Comparison of ENCODE assay signal across 16 mouse cellular contexts in the genomic region with DNA sequence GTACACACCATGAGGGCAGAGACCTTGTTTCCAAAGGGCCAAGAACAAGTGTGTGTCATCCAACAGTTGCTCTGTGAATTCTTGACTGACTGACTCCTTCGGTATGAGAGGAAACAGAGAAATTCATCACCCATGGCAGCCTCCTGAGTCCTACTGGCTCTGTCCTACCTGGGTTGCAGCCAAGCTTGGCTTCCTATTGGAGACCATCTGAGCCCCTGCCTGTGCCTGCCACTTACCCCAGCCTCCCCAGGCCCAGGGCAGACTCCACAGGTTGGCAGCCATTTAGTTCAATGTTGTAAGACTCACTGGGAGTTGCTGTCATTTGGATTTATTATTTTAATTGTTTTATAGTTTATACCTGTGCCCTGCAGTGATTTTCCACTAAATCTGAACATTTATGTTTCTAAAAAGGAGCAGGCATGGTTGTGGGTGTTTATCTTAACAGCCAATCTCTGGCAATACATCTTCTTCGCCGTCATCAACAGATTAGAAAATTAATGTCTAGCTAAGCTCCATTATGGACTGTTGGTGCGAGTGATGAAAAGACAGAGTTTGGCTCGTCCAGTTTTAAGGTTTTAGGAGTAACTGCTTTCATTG.
DNase-seq lines count a peak whose midpoint lies in the region; ATAC-seq and TF ChIP-seq lines count a peak whose summit lies in the region.
"Had no signal": no experiment of that assay in that cellular context is flagged by ENCODE, and none has a peak within 500 bp of the region (broad histone marks: within the 10 kb centered on the region; RNA-seq: fewer than 3 reads in every experiment).

No protein-coding gene starts in this region.

- no peak overlapping the region for H3K9ac ChIP-seq in neural tube, embryonic 14.5 days (replicated peaks; ENCODE audit: low read depth, low read length)
- no peak overlapping the region for H3K9ac ChIP-seq in neural tube, embryonic 15.5 days (replicated peaks)
- H3K9ac ChIP-seq in forebrain, postnatal 0 days: no peak overlapping the region
- H3K9ac ChIP-seq: forebrain, embryonic 15.5 days; hindbrain, embryonic 12.5 days; liver, embryonic 13.5 days; lung, embryonic 15.5 days; midbrain, embryonic 13.5 days had no signal

- ATAC-seq in neural tube, embryonic 14.5 days (ENCODE audit: low read depth): 0 out of 2 replicates have a peak, but pooled peaks have one; percentile 21
- ATAC-seq in neural tube, embryonic 15.5 days (ENCODE audit: low FRiP score): no peak; the same call in 1 of the 2 replicates
- ATAC-seq in forebrain, postnatal 0 days: no peak
- ATAC-seq: forebrain, embryonic 15.5 days; midbrain, embryonic 13.5 days had no signal

- intact Hi-C loops in heart, postnatal 25 days (cut with DNase I): no loop called here

- WGBS in neural tube, embryonic 14.5 days: 76% methylated on average over 5 of the region's 5 CpGs
- WGBS in neural tube, embryonic 15.5 days: 70% methylated on average over 5 of the region's 5 CpGs
- 85% methylated on average over 5 of the region's 5 CpGs for WGBS in forebrain, postnatal 0 days

- H3K9me3 ChIP-seq in neural tube, embryonic 14.5 days (ENCODE audit: control insufficient read depth, low read length): no peaks in the 10 kb centered on the region
- no peaks in the 10 kb centered on the region for H3K9me3 ChIP-seq in neural tube, embryonic 15.5 days (replicated peaks)
- H3K9me3 ChIP-seq in forebrain, postnatal 0 days (ENCODE audit: low read length): no peaks in the 10 kb centered on the region
- H3K9me3 ChIP-seq: embryonic facial prominence, embryonic 10.5 days; forebrain, embryonic 15.5 days; hindbrain, embryonic 12.5 days; limb, embryonic 10.5 days; liver, embryonic 13.5 days; lung, embryonic 15.5 days; midbrain, embryonic 13.5 days had no signal

- H3K4me3 ChIP-seq in neural tube, embryonic 14.5 days (ENCODE audit: low read depth, low read length): no peak overlapping the region
- no peak overlapping the region for H3K4me3 ChIP-seq in neural tube, embryonic 15.5 days (replicated peaks)
- H3K4me3 ChIP-seq in forebrain, postnatal 0 days (ENCODE audit: low read depth, low read length): no peak overlapping the region
- H3K4me3 ChIP-seq: embryonic facial prominence, embryonic 10.5 days; forebrain, embryonic 15.5 days; hindbrain, embryonic 12.5 days; limb, embryonic 10.5 days; liver, embryonic 13.5 days; lung, embryonic 15.5 days; midbrain, embryonic 13.5 days had no signal

- H3K36me3 ChIP-seq in neural tube, embryonic 14.5 days (ENCODE audit: control insufficient read depth, insufficient read depth, low read length): no peaks in the 10 kb centered on the region
- H3K36me3 ChIP-seq in neural tube, embryonic 15.5 days: no peaks in the 10 kb centered on the region
- H3K36me3 ChIP-seq in forebrain, postnatal 0 days (ENCODE audit: insufficient read depth): no peaks in the 10 kb centered on the region
- H3K36me3 ChIP-seq: embryonic facial prominence, embryonic 10.5 days; forebrain, embryonic 15.5 days; hindbrain, embryonic 12.5 days; limb, embryonic 10.5 days; liver, embryonic 13.5 days; lung, embryonic 15.5 days; midbrain, embryonic 13.5 days had no signal

- no peaks in the 10 kb centered on the region for H3K27me3 ChIP-seq in neural tube, embryonic 14.5 days (ENCODE audit: control insufficient read depth, insufficient read depth, low read length)
- H3K27me3 ChIP-seq in neural tube, embryonic 15.5 days (replicated peaks): no peaks in the 10 kb centered on the region
- H3K27me3 ChIP-seq in forebrain, postnatal 0 days (ENCODE audit: insufficient read depth, low read length): no peaks in the 10 kb centered on the region
- H3K27me3 ChIP-seq: forebrain, embryonic 15.5 days; hindbrain, embryonic 12.5 days; liver, embryonic 13.5 days; lung, embryonic 15.5 days; midbrain, embryonic 13.5 days had no signal

- no peak for TF ChIP-seq CTCF in forebrain, postnatal 0 days (IDR thresholded peaks at IDR 0.05; ENCODE audit: low read depth)

- H3K4me1 ChIP-seq in neural tube, embryonic 14.5 days (ENCODE audit: control insufficient read depth, insufficient read depth, low read length): no peaks in the 10 kb centered on the region
- no peaks in the 10 kb centered on the region for H3K4me1 ChIP-seq in neural tube, embryonic 15.5 days
- H3K4me1 ChIP-seq in forebrain, postnatal 0 days (ENCODE audit: insufficient read depth): no peaks in the 10 kb centered on the region
- H3K4me1 ChIP-seq: forebrain, embryonic 15.5 days; hindbrain, embryonic 12.5 days; liver, embryonic 13.5 days; lung, embryonic 15.5 days had no signal

- no peak overlapping the region for H3K27ac ChIP-seq in neural tube, embryonic 14.5 days (ENCODE audit: low read depth, low read length)
- H3K27ac ChIP-seq in neural tube, embryonic 15.5 days (replicated peaks): no peak overlapping the region
- H3K27ac ChIP-seq in forebrain, postnatal 0 days (ENCODE audit: low read depth, low read length): no peak overlapping the region
- H3K27ac ChIP-seq: embryonic facial prominence, embryonic 10.5 days; forebrain, embryonic 15.5 days; hindbrain, embryonic 12.5 days; limb, embryonic 10.5 days; liver, embryonic 13.5 days; lung, embryonic 15.5 days; midbrain, embryonic 13.5 days had no signal

- H3K4me2 ChIP-seq in neural tube, embryonic 14.5 days (ENCODE audit: low read depth, low read length): no peak overlapping the region
- no peak overlapping the region for H3K4me2 ChIP-seq in neural tube, embryonic 15.5 days
- H3K4me2 ChIP-seq in forebrain, postnatal 0 days (ENCODE audit: low read depth): no peak overlapping the region
- H3K4me2 ChIP-seq: forebrain, embryonic 15.5 days; hindbrain, embryonic 12.5 days; liver, embryonic 13.5 days; lung, embryonic 15.5 days; midbrain, embryonic 13.5 days had no signal

- peak; percentile 83 for DNase-seq in heart, adult 11 months
- DNase-seq in heart, postnatal 25 days (ENCODE audit: low spot score): no peak
- DNase-seq in cerebellum, adult 9-11 months: peak; percentile 29
- DNase-seq in forebrain, postnatal 0 days: no peak
- no peak for DNase-seq in liver
- DNase-seq: layer of hippocampus, postnatal 36 days; liver, embryonic 13.5 days; thymus, postnatal 25 days had no signal

Comparison
In these comparisons a context has a peak if more than half of its experiments do, and no peak if none do; other contexts are left out.
1. DNase-seq: peak in heart, adult 11 months (single experiment) and cerebellum, adult 9-11 months (single experiment); none in heart, postnatal 25 days (single experiment), forebrain, postnatal 0 days (single experiment) and liver (single experiment).